Mouse (Mus musculus): ENCODE measurements around the gene Cltc.
A peak's percentile ranks its signal among the peaks of the same experiment; 100 is the strongest.

GRCm38 (mm10) chr11:86655671-86656070 is 101.7 kb downstream of the Cltc start:
- TF ChIP-seq CTCF (conservative IDR thresholded peaks at IDR 0.05; ENCODE audit: low read length) (peak; percentile 42), NANOG (IDR thresholded peaks at IDR 0.05; ENCODE audit: borderline replicate concordance, low read length) (no peak), POU5F1 (IDR thresholded peaks at IDR 0.05; ENCODE audit: borderline replicate concordance, low read length) (no peak)

Measured in E14TG2a.4 (cell line).